Mouse (Mus musculus) left cerebral cortex, postnatal 14 days (tissue): ENCODE measurements around the gene Ccdc88c. TPM values are rescaled to one million over a fixed set of nuclear protein-coding genes. Genes with fewer than 3 reads are reported as not detected.
A peak's percentile ranks its signal among the peaks of the same experiment; 100 is the strongest.
"Not testable (repeated sequence)": the region's sequence is repeated elsewhere in the genome, so short reads cannot be mapped to it uniquely, and the experiment has no call there.

Experiments
- DNase-seq, 2 experiments: peaks; one replicate each; pipeline ENCODE4 v3.0.0; 2021 to 2022; ENCODE audit warnings: low spot score in 2 of 2, mixed read lengths in 1 of 2
- intact Hi-C: fragments of 180-260 bp; cut with DNase I; formaldehyde crosslinking; loops from one replicate; pipeline ENCODE4 v1.15.1; 2025
- total RNA-seq, 2 experiments: library from RNA; stranded (reverse); gene quantifications; 2 replicates each; pipeline ENCODE4 v1.2.3; 2021

The Ccdc88c gene
- total RNA-seq, 2 experiments from 2014 or later, result 21.6 to 22.4 TPM

- no peak for DNase-seq
- intact Hi-C loops, result no loop called here
These were observed 8.4 kb downstream of the Ccdc88c start for GRCm38 (mm10) chr12:101020210-101021015.

DNA sequence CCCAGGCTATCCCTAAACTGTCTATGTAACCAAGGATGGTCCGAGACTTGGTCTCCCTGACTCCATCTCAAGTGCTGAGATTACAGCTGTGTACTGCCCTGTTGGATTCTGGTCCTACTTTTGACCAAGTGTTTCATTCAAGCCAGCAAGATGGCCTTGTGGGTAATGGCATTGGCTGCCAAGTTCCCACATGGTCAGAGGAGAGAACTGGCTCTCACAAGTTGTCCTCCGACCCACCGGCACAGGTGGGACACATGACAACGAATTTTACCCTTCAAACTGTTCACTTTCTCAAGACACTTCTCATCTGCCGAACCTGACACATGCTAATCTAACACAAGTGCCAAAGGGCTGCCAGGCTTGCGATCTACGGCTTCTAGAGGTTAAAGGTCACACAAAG is 9.4 kb downstream of the Ccdc88c start:
- intact Hi-C loops, result no loop called here
- no peak for DNase-seq

DNA sequence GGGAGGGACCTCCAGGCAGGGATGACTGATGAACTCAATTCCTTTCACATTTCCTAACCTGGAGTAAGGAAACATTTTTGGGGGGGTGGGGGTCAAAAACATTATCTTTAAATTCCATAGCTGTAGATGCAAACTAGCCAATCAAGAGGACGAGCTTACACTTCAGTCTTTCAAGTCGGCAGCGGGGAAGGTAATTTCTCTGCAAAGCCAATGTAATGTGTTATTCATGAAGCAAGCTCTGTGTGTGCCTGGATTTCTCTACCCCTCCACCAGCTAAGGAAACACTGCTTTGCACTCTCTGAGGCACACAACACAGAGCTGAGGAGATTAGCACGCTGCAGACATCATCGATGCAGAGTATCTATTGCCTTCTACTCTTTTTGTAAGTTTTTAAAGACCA is 9.8 kb downstream of the Ccdc88c start:
- intact Hi-C loops, result no loop called here
- no peak for DNase-seq

DNA sequence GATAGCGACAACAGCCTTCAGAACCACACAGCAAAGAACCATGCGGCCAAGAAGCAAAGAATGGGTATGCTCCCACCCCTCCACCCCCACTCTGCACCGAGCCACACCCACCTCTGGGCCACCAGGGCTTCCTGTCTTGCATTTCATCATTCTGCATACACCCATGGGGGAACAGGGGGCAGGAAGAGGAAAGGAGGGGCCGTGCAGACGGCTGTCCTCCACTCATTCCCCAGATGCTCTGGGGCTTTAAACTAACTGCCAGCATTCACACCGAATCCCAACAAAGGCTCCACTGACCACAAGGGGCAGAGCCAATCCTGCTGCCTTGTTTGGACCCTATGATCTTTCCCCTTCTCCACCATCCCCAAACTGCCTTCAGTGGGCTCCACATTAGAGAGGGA is 10.9 kb downstream of the Ccdc88c start:
- intact Hi-C loops, result no loop called here
- no peak for DNase-seq

- intact Hi-C loops, result no loop called here
- no peak for DNase-seq
These were observed 12.4 kb downstream of the Ccdc88c start for GRCm38 (mm10) chr12:101016412-101016928.

- no peak for DNase-seq
- intact Hi-C loops, result no loop called here
These were observed 12.9 kb downstream of the Ccdc88c start for GRCm38 (mm10) chr12:101015926-101016325.

GRCm38 (mm10) chr12:101015165-101015560 is 13.7 kb downstream of the Ccdc88c start:
- DNase-seq, result no peak
- intact Hi-C loops, result no loop called here

GRCm38 (mm10) chr12:101014549-101015164 is 14.2 kb downstream of the Ccdc88c start:
- intact Hi-C loops, result no loop called here
- no peak for DNase-seq

DNA sequence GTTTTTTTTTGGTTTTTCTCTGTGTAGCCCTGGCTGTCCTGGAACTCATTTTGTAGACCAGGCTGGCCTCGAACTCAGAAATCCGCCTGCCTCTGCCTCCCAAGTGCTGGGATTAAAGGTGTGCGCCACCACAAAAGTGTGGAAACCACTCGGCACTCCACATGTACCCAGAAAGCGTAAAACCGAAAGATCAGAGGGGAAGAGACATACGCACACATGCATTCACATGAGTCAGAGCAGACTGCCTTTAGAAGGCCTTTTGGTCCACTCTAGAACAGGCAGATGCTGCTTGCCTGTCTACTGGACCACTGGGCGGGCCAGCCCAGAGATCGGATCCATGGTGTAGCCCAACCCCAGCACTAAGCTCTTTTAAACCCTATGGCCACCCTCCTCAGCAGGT is 15.2 kb downstream of the Ccdc88c start:
- DNase-seq, intact Hi-C loops: not testable (repeated sequence)

DNA sequence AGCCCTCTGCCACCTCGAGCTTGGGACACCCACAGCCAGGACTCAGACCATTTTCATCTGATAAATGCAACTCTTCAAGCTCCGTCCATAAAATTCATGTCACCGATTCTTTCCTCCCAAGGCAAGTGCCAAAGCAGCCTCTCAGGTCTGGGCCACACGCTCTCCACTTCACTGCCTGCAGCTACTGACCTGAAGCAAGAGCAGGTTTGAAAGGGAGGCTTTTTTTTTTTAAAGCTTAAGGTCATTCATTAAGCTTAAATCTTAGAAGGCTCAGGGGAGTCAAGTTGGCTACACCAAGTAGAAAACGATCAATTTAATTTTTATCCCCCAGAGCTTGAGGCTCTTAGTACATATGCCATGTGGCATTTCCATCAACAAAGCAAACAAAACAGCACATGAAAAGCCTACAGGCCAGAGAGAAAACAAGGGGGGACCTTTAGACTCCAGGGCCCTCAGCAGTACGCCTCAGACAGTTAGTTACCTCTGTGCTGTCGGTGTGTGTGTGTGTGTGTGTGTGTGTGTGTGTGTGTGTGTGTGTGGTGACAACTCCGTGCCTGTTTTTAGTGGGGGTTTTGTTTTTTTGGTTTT is 15.7 kb downstream of the Ccdc88c start:
- intact Hi-C loops, result no loop called here
- no peak for DNase-seq

DNA sequence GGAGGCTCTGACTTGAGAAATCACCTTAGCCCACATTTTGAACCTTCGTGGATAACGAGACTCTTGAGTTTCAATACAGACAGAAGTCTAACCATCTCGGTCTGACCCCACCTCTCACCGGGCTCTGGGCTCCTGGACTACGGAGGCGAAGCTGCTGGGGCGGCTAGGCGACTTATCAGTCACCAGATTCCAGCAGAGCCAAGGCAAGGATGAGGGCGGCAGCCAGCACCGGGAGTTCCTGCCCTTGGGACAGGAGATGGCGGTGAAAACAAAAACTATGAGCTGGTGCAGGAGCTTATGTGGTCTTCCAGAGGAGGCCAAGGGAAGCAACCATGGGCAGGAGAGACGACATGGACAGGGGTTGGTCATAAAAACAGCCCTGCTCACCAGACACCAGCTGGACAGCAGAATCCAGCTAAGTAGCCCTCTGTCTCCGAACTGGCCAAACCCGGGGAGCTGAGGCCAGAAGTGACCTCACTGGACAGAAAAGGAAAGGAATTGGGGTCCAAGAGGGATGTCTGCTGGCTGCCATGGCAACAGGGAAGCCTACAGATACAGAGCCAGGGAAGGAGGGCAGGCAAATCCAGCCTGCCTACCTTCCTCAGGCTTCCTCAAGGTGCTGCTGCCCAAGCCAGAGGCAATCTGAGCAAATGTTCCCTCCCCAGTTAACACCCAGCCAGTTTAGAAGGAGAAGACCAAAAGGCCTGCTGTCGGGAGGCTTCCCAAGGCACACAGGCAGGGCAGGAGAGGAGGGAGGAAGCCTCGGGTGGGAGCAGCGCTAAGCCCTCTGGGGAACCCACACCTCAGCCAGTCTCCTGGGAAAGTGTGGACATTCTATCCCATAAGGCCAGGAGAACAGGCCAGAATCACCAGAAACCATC is 16.4 kb downstream of the Ccdc88c start:
- no peak for DNase-seq
- intact Hi-C loops, result no loop called here

DNA sequence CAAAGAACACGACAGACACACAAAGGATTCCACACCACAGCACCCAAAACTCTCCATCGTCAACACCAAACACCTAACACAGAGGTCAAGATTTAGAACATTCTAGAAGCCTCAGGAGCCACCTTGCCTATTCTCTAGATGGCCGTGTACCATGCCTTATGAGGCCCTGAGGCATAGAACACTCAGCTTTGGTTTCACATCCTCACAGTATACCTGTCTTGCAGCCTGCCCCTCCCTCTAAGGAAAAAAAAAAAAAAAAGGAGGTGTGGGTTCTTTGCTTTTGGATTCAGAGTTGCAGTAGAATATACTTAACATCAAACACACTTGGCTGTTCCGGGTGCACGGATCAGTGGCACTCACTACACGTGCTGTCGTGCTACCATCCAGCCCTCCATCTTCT is 17.8 kb downstream of the Ccdc88c start:
- intact Hi-C loops, result no loop called here
- DNase-seq, result no peak

GRCm38 (mm10) chr12:101010148-101010920 is 18.5 kb downstream of the Ccdc88c start:
- intact Hi-C loops, result no loop called here
- DNase-seq, result no peak

- intact Hi-C loops, result no loop called here
- no peak for DNase-seq
These were observed 19.6 kb downstream of the Ccdc88c start for GRCm38 (mm10) chr12:101009225-101009624.

DNA sequence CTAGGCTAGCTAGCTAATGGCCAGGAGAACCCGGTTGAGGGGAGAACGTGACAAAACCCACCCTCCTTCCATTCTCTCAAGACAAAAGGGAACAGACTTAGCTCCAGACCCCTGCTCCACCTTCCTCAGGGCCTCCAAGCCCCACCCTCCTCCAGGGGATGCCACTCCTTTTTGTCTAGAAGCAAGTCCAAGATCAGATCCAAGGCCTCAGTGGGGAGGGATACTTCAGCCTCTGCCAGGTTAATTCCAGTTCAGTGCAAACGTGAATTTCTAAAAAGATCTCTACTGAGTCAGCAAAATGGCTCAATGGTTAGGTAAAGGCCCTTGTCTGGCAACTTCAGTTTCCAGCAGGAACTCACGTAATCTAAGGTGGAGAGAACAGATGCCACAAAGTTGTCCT is 20.2 kb downstream of the Ccdc88c start:
- intact Hi-C loops, result no loop called here

GRCm38 (mm10) chr12:101007968-101008481 is 20.8 kb downstream of the Ccdc88c start:
- intact Hi-C loops, result no loop called here
- peak; percentile 66 to 75 for DNase-seq

More for the DNA sequence above, 20.2 kb downstream of the Ccdc88c start:
- no peak for DNase-seq

- DNase-seq, result no peak
- intact Hi-C loops, result no loop called here
These were observed 21.4 kb downstream of the Ccdc88c start for GRCm38 (mm10) chr12:101007427-101007826.

DNA sequence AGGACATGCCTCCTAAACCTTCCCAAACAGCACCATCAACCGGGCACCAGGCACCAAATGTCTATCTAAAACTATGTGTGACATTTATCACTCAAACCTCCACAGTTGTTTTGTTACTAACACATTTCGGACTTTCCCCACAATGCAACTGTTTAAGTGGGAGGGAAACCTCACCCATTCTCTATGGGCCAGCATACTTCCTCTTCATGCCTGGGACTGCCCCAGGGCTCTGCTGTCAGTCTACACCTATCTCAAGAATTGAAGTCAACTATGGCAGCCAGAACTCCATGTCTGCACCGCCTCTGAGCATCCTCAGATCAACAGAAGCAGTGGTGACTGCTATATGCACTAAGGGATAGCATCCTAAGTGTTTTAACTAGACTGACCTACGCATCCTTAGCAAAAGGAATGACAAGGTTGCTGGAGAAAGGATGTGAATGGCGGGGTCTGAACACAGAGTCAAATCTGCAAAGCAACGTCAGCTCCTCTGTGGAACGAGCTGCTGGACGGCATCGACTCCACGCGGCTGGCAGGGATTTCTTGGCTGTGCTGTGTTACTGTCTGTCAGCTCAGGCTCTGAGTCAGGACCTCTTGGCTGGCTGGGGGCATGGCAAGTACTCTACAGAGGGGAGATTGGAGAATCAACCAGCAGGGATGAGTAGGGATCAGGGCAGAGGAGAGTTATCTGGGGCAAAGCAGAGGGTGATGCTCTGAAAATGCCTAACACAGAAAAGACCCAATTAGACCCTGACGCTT is 23.0 kb downstream of the Ccdc88c start:
- intact Hi-C loops, result no loop called here
- DNase-seq, result no peak
